Mouse (Mus musculus): ENCODE data around the gene Ubiad1. TPM values are rescaled to one million over a fixed set of nuclear protein-coding genes. Genes with fewer than 3 reads are reported as not detected.

The Ubiad1 gene
- total RNA-seq, 2 experiments from 2014 or later, result 11.1 to 14.9 TPM

DNA sequence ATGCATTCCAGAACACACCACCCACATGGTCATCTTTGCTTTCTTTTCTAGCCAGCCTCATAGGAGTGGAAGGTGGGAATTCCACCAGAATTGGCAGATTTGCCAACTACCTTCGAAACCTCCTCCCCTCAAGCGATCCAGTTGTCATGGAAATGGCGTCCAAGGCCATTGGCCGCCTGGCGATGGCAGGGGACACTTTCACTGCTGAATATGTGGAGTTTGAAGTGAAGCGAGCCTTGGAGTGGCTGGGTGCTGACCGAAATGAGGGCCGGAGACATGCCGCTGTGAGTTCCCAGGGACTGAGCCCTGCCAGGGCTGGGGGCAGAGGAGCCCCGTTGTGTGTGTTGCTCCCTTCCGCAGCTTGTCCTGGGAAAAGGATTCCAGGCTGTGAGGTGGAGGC lies 9.1 kb upstream of the Ubiad1 start:
- DNase-seq, result no peak

DNA sequence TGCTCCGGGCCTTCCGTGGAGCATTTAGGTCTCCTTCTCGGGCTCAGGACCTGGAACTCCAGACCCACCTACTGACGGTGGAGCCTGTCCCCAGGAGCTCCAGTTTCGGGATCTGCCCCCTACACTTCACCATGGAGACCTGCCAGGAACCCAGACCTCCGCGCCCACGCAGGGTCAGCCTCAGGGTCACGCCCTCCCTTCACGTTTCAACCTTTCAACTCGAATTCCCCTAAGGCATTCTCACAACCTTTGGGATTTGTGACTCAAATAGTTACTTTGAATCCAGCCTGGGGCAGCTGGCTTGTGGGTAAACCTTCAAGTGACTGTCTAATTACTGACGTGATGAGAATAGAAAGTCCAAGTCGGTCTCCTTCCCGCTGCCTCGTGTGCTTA lies 4.3 kb upstream of the Ubiad1 start:
- no peak for DNase-seq

DNA sequence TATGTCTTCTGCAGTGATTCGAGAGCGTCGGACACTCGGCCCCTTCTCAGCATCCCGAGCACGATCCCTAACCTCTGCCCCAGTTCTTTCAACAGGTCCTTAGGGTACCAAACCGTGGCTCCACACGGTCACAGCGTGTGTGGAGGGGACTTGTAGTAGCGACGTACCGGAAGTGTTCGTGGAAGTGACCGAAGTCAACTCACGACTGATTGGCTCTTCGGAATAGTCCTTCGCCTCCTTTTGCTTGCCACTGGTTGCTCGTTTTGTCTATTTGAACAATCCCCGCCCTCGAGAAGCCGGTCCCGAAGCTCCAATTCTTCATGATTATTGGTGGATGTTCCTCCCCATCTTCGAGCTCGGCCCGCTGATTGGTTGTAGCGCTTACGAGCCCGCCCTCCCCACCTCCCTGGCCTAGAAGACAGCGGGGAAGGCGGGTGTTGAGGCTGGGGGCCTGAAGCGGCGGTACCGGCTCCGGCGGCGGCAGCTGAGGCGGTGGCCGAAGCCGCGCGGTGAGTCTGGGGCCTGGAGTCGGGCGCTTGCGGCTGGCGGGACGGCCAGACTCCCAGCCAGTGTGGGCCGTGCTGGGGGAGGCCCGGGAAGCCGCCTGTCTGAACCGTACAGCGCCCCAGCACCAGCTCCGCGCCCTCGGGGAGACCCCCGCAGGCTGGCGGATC lies 3.7 kb upstream of the Ubiad1 start, which contains the start of gene Mtor:
TSS of gene Mtor (plus strand) at position 433 of the 674 bp plus-strand sequence.
- peak; percentile 96 for DNase-seq

DNA sequence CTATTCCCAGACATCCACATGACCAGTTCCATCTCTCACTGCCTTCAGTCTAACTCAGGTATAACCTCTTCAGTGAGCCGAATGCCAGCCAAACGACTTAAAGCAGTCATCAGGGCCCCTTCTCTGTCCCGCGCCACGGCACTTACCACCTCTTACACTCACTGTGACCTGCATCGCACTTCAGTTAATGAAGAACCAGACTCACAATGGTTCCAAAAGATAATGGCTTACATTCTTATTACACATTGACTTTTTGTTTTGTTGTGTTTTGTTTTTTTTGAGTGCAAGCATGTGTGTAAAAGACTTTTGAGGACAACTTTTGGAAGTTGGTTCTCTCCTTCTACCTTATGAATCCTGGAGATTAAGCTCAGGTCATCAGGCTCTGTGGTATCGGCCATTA lies 2.0 kb downstream of the Ubiad1 start:
- no peak for DNase-seq

DNA sequence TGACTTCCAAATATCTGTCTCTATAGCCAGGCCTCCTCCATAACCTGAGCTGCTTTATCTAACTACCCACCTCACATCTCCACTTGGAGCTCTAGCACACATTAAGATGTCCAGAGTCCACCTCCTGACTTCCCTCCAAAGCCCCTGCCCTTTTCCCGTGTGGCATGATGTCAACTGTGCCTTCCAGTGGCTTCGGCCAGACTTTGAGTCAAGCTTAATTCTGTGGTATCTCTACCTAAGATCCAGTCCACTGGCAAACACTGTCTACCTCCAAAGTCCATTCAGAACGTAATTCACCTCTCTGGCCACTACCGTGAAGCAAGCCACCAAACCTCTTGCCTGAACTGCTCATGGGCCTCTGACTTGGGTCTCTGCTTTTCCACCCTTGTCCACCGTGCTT lies 2.6 kb downstream of the Ubiad1 start:
- DNase-seq, result no peak

DNA sequence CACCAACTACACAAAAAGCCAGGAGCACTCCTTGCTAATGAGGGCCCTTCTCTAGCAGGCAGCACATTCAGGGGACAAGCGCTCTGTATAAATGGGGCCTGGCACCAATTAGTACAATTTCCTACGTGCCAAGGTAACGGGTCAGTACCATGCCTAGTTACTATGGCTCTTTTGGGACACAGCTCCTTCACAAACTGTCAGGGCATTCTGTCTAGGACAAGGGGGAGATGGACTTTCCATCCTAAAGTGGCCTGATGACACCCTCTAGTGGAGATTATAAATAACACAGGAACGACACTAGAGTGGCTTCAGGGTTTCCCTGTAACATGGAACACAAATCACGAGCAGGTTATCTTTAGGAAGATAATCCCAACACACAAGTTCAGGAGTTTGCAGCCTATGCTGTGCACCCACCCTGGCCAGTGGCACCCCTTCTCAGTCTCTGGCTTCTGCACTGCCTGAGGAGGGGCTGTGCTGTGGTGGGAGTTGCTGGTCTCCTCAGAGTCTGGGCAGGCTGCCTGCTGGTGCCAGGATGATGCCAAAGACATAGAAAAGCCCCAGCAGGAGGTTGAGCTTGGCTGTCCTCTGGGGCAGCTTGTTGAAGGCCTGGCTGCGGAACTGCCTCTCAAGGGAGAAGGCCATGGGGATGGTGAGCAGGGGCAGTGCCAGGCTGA lies 8.8 kb downstream of the Ubiad1 start:
- DNase-seq, result no peak

DNA sequence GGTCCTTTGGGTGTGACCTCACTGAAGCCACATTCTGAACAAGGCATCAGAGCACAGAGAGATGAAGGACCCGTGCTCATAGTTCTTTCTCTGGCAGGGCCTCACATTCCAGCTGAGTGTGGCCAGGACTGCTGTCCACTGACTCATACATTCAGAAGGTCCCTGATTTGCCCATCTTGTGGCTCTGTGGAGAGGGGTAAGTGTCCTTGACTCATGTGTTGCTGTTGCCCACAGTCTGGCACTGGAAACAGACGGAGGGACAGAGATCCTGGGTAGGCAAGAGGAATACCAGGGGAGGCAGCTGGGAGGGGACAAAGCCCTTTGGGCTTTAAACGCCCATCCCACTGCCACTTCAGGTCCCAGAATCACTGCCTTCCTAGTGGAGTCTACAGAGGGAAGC lies 9.5 kb downstream of the Ubiad1 start:
- DNase-seq, result no peak

DNA sequence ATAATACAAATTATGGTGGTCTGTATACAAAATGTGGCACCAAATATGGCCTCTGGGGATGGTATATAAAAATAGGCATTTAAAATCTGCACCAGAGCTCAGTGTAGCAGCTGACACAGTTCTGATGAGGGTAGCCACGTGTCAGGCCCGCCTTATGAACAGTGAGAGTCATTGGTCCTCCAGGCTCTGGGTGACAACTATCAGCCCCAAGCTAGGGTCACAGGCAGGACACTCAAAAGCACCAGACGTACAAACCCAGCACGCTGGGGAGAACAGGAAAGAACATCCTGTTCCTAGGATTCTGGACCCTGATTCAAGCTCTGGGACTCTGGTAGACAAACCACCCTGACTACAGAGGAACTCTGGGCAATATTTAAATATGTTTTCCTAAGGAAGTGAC lies 10.0 kb downstream of the Ubiad1 start:
- DNase-seq, result no peak

DNA sequence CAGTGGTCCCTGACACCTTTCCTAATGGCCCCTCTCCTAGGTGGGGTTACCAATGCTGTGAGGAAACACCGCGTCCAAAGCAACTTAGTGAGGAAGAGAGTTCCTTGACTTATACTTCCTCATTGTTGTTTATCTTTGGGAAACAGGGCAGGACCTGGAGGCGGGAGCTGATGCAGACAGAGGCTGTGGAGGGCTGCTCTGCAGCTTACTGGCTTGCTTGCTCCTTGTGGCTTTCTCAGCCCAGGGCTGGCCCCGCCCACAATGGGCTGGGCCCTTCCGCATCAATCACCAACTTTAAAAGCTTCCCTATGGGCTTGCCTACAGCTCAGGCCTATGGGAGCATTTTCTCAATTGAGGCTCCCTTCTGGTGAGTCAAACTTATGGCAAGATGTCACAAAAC lies 10.8 kb downstream of the Ubiad1 start:
- DNase-seq, result no peak

DNA sequence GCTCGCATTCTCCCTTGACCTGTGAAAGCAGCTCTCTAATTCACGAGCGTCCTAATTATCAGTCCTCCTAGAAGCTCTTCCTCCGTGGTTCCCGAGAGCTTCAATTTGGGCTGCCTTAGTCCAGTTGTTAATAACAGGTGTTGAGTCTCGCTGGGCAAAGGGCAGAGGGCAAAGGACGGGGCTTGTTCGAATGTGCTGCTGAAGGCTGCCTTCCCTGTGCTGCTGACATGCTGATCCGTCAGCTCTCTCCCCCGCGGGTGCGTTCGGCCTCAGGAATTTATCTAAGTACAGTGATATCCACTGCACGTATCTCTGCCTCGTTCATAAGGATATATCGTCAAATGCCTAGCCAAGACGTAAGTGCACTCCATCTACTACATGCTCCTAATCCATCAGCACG lies 11.2 kb downstream of the Ubiad1 start:
- no peak for DNase-seq

DNA sequence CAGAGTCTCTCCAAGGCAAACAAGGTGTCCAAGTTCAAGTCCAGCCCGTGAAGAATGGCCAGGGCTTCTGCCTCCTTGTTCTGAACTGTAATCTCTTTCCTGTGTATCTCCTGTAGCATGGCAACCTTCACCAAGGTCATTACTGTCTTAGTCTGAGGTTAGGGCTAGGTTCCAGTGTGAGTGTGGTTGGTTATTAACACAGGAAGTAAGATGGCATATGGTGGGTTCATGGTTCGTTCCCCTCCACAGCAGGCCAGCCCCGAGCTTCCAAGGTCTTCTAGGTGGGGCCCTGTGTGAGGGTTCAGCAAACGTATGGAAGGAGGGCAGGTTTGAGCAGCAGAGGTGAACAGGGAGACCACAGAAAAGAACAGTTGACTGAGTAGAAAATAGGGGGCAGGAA lies 12.1 kb downstream of the Ubiad1 start:
- DNase-seq, result no peak

DNA sequence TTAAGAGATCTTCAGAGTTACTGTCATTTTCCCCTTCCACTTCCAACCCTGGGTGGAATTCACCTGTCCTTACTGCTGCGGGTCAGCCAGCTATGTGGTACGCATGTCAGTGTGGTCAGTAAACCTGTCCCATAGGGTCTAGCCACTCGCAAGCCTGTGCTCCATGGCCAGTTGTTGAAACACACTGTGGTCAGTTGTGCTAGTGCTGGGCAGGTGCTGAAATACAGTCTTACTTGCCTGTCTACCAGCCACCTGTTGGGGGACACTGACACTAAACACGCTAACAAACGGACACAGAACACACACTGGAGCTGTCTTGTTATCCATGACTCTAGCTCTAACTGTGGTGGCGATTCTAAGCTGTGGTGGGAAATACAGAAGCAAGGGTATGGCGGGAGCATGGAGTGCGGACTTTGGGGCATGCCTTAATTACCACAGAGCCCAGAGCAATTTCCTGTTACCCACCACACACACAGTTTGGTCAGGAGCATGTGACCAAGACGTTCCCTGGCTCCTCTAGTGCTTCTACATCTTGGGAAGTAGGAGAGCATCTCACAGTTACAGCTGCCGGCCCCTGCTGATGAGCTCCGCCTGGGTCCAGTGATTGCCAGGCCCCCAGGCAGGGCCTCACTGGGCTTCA lies 13.6 kb downstream of the Ubiad1 start:
- DNase-seq, result no peak

DNA sequence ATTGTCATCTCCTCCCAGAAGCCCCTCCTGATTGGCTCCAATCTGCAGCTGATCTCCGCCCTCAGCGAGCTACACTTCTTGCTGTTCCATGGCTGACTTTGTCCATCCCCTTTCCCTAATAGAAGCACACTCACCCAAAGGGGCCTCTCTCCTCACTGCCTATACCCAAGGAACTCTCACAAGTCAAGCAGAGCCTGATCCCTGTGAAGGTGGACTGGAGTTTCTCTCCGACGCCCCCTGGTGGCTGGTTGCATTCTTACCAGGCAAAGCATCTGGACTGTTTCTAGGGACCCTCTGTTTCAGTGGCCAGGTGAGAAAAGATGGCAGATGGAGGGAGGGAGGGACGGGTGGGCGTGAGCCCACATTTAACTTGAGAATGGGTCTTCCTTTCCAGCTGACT lies 14.9 kb downstream of the Ubiad1 start:
- DNase-seq, result no peak

DNA sequence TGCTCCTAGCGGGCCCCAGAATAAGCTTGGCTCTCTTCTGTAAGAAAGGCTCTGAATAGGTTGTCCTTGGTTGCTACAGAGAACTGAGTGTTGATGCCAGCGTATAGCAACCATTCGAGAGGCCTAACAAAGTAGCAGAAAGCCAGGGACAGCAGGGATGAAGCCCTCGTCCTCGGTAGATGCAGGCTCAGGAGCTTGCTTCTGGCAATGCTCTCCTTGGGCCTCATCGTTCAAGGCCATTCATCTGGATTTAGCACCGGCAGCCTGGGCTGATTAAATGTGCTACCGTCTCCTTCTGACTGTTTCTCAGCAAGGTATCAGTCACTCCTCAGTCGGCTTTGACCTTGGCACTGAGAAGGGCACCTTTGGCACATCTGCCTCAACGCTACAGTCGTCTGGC lies 15.4 kb downstream of the Ubiad1 start:
- DNase-seq, result no peak

DNA sequence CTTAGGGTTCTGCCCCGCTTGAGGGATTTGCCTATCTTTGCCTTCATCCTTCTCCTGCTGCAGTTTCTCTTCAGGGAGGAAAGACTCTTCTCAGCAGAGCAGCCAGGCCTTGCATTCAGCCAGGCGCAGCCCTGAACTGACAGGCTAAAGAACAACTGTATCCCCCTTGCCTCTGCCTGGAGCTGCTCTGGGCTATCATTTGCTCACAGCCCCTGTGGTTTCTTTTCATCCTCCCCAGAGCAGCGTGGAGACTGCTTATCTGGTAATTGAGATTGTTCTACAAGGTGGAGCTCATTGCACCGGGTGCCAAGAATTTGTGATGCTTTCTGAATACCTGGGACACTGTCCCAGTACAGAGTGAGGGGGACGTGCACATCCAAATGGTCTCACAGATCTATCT lies 16.0 kb downstream of the Ubiad1 start:
- no peak for DNase-seq

DNA sequence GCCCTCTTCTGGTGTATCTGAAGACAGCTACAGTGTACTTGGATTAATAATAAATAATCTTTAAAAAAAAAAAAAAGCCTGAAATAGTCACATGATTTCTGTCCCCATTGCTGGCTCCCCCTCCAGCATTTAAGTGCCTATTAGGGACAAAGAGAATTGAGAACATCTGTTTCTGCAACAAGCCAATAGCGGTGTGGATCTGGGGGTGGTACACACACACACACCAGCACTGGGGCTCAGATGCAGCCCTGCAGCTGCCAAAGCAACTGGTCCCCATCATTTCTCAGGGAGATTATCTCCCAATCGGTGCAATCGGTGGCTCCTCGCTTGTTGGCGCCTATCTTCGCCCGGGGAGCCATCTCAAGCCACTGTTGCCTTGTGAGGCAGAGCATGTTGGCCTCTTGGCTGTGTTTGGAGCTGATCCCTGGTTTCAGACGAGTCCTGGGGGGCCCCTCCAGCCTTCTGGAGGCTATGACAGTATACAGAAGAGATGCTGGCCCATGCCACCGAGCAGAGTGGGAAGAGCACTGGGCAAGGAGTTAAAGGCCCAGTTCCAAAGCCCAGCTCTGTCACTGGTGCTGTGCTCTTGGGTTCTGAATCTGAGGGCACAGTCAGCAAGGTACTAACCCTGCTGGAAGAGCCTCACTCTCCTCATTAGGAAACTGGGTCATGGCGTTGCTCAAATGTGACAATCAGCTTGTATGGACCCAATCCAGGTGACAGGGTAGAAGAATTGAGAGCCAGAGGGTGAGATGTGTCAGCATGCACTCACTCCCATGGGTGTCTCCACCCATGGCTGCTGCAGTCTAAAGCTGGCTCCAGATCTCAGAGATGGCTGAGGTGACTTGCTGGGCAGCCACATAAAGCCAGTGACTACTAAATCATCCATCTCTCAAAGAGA lies 17.4 kb downstream of the Ubiad1 start:
- peak; percentile 14 for DNase-seq

DNA sequence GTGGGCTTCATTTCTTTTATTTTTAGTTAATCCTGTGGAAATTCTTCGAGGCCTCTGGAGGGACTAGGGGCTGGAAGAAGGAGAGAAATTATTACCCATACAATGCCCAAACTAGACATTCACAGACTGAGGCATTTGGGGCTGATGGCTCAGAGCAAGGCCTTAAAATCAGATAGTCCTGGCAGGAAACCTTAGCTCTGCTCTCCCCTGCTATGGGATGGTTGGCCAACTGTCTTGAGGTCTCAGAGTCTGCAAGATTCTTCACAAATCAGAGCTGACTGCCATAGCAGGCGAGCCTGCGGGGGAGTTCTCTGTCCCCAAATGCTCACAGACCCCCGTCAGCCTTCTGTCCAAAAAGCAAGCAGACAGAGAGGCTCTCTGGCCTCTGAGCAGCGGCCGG lies 27.0 kb downstream of the Ubiad1 start:
- DNase-seq, result no peak

DNA sequence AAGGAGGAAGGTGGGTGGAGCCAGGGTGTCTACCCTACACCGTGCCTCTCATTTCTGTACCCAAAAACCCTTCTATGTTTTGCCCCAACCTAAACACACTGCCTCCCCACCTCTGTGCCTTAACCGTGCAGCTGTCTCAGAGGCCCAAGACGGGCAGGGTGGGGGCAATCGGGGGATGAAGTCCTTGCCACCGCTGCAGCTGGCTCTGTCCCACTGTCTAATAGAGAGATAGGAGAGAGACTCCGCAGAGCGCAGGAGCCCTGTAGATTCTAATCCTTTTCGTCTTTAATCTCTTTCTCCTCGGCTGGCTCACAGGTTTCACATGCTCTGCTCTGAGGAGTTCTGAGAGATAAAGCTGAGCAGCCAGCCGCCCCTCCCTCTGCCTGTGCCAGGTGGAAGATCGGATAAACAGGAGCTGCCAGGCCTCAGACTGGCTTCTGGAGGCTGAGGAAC lies 27.5 kb downstream of the Ubiad1 start:
- no peak for DNase-seq

DNA sequence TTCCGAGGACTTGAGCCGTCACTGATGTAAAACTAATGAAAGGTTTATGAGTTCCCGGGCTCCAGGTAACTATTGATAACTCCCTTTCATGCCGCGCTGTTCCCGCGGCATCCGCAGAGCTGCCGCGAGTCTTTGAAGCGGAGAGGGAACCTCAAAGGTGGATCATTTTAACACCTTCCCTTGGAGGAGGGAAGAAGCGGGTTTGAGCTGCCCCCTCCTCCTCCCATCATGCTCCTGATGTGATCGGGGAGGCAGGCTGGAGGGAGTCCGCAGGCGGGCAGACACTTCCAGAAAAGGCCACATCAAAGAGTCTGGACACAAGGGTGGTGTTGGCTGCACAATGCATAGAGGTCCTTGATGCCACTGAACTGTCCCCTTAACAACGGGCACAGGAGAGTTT lies 29.0 kb downstream of the Ubiad1 start:
- no peak for DNase-seq

DNA sequence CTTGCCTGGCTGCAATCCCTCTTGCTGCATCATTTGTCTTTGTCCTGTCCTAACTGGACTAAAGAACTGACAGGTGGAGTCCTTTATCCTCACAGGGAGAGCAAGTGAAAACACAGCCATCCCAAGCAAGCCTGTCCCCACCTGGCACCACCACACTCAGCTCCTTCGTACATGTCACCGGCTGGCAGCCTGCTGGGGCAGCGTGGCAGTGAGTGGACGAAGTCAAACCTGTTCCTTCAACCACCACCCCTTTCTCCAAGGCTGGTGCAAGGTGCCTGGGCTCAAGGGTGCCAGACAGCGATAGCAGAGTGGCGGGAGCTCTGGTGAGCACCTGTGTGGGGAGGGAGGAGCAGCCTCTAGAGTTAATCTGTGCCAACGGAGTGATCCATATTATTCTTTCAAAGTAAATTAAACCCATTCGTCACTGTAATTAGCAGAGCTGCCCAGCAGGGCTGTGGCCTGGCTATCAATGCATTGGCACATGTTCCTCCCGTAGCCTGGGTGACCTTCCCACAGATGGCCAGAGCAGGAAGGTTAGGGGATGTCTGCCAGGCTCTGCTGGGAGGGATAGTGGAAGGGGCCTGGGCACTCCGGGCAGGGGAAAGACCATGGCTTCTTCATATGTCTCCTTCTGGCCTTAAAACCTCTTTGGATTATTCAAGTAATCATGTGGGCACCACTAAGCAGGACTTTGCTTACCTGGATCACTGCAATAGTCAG lies 36.2 kb downstream of the Ubiad1 start:
- DNase-seq, result no peak

DNA sequence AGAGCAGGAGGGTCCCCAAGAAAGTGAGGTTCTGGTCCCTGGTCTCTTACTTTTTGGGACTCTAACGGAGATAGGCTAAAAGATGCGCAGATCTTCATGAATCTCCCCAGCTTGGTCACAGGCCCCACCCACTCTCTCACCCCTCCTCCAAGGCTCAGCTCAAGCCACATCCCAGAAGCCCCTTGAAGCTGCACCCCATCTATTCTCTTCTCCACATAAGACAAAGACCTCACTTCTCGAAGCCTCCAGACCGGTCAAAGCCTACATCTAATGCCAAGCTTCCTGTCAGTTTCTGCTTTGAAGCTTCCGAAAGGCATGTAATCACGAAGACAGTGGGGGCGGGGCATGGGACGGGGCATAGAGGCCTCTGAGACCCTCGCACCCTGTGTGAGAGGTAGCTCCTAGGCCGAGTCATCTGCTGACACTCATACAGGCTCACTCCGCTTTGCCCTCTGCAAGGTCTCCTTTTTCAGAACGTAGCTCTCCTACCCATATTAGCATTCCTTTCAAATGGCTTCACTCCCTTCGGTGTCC lies 39.2 kb downstream of the Ubiad1 start:
- no peak for DNase-seq

DNA sequence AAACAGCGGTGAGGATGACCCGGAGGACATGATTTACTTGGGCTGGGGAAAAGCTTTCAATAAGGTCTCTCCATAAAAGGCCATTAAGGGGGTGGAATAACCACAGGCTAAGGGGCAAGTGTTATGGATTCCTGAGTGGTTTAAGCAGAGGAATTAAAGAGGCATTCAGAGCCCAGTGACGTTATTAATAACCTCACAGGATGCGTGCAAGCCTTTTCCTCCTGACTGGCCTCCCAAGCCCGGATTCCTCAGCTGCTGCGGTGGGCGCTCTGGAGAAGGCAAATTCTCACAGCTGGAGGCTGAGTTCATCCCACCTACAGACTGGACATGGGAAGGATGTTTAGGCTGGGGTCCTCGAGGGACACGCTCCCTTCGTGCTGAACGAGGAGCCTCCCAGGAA lies 39.8 kb downstream of the Ubiad1 start:
- no peak for DNase-seq
